Mouse (Mus musculus): Measurements from ENCODE around the gene Tbc1d25. TPM values are rescaled to one million over a fixed set of nuclear protein-coding genes. Genes with fewer than 3 reads are reported as not detected.

Gene Tbc1d25
- total RNA-seq, 2 experiments from 2014 or later, result 13.3 to 14.9 TPM

- DNase-seq, result no peak
These were observed 3.7 kb upstream of the Tbc1d25 start for GRCm38 (mm10) chrX:8179646-8180045.

GRCm38 (mm10) chrX:8178871-8179270, 2.9 kb upstream of the Tbc1d25 start:
- DNase-seq, result no peak

- no peak for DNase-seq
These were observed 845 bp downstream of the Tbc1d25 start for GRCm38 (mm10) chrX:8175169-8175503.

- DNase-seq, result no peak
These were observed 8.0 kb downstream of the Tbc1d25 start for GRCm38 (mm10) chrX:8167716-8168647.

GRCm38 (mm10) chrX:8164471-8164870, 11.5 kb downstream of the Tbc1d25 start:
- DNase-seq, result peak in 1 of 2 experiments; percentile 3

GRCm38 (mm10) chrX:8163076-8163475, 12.9 kb downstream of the Tbc1d25 start:
- no peak for DNase-seq

GRCm38 (mm10) chrX:8145153-8145991, 30.6 kb downstream of the Tbc1d25 start, which contains the start of gene Rbm3:
TSS of gene Rbm3 (minus strand) at chrX:8145880.
- DNase-seq, result peak; percentile 78 to 83

GRCm38 (mm10) chrX:8143750-8144149, 32.2 kb downstream of the Tbc1d25 start:
- DNase-seq, result no peak

GRCm38 (mm10) chrX:8142948-8143347, 33.0 kb downstream of the Tbc1d25 start:
- no peak for DNase-seq

GRCm38 (mm10) chrX:8141058-8141457, 34.9 kb downstream of the Tbc1d25 start:
- DNase-seq, result no peak

- DNase-seq, result no peak
These were observed 35.5 kb downstream of the Tbc1d25 start for GRCm38 (mm10) chrX:8140446-8140845.

- no peak for DNase-seq
These were observed 36.5 kb downstream of the Tbc1d25 start for GRCm38 (mm10) chrX:8139480-8139879.

GRCm38 (mm10) chrX:8135886-8136285, 40.1 kb downstream of the Tbc1d25 start:
- DNase-seq, result no peak

GRCm38 (mm10) chrX:8132017-8132976, 43.7 kb downstream of the Tbc1d25 start, which contains the start of gene Wdr13:
TSS of gene Wdr13 (minus strand) at chrX:8132892.
- DNase-seq, result peak; percentile 86 to 87

GRCm38 (mm10) chrX:8131393-8131792, 44.6 kb downstream of the Tbc1d25 start:
- DNase-seq, result no peak

GRCm38 (mm10) chrX:8125235-8125634, 50.7 kb downstream of the Tbc1d25 start:
- no peak for DNase-seq

- no peak for DNase-seq
These were observed 52.0 kb downstream of the Tbc1d25 start for GRCm38 (mm10) chrX:8123821-8124470.

- no peak for DNase-seq
These were observed 58.7 kb downstream of the Tbc1d25 start for GRCm38 (mm10) chrX:8117264-8117663.

GRCm38 (mm10) chrX:8115275-8115674, 60.7 kb downstream of the Tbc1d25 start:
- no peak for DNase-seq

- DNase-seq, result no peak
These were observed 71.0 kb downstream of the Tbc1d25 start for GRCm38 (mm10) chrX:8105019-8105418.

Measured in layer of hippocampus, postnatal 36 days (tissue).